Mouse (Mus musculus): ENCODE measurements around the gene Rspry1.

Rspry1 gene

DNA sequence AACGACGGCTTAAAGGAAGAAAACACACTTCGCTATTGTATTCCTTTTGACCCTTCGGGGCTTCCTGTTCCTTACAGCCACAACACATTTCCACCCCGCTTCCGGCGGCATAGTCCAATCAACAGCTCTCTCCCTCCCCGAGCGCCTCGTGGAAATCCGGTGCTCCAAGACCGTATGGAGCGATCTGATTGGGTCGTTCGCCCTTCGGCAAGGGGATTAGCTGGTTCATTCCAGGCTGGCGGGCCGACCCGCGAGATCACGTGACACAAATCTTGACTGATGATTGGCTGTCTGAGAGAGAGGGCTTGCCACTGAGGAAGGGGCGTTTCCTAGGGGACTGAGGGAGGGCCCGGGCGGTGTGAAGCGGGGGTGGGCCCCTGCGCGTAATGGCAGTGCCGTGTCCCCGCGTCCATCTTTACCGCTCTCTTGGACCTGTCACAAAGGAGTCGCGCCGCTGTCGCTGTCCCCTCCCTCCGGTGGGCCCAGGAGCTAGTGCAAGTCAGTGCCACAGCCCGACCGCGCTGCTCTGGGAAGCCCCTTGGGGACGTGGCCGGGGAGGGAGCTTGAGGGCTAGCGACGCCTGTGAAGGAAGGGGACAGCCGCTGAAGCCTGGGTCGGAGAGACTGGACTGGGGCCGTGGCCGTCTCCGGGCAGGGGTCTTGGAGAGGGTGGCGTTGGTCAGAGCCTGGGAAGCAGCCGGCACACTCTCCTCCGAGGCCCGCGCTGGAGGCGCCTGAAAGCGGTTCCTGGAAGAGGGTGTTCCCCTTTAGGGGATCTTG lies at the start of gene Rspry1, which contains the start of gene Fam192a:
Gene Rspry1 (plus strand): TSS at position 331 of the 779 bp plus-strand sequence.
Gene Fam192a (minus strand): TSS at position 391 of the 779 bp plus-strand sequence.
- in situ Hi-C loops (cut with MboI, MseI), result no loop called here

DNA sequence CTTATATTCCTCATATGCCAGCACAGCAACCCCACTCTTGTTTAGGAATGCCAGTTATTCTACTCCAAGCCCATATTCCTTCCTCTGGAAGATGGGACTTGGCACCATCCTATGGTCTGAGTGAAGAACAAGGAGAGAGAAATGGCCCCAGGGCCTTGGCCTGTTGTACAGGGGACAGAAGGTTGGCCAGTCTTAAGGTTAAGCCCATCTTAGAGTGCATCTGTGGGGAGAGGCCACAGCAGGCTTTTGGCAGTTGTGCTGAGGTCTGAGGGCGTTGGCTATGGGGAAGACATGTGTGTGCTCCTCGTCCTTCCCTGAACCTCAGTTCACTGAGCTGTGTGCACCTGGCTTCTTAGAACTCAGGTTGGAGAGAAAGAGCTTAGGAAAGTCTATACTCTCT lies 49.0 kb upstream of the Rspry1 start:
- in situ Hi-C loops (cut with MboI, MseI), result no loop called here

DNA sequence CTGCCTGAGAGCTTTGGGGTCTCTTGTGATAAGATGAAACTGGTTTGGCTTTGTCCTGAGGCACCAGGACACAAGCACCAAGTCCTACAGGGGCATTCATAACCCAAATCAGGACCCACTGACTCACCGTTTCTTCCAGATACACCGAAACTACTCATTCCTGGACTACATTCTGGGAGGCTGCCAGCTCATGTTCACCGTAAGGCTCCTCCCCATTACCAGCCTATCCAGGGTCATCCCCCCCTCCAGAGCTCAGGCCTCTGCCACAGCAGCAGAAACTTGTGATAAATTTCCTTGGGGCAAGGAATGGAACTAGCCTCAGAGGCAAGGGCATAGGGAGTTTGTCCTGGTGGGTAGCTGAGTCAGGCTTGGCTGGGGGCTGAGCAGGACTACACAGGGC lies 44.5 kb upstream of the Rspry1 start:
- in situ Hi-C loops (cut with MboI, MseI), result no loop called here

DNA sequence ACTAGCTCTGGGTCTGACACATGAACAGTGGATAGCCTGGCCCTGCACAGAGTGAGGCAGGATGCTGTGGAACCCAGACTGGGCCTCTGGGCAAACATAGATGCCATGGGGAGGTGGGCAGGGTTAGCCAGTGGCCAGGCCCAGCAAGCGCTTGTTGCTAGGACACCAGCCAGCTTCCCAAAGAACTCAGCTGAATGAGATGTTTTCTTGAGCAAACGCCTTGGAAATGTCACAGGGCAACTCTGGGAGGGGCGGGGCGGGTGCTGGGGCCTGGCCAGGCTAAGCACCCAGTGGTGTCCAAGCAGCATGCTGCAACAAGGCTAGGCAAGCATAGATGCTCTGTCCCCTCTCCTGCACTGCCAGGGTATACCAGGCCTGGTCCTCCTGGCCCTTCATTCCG lies 40.5 kb upstream of the Rspry1 start:
- in situ Hi-C loops (cut with MboI, MseI), result no loop called here

DNA sequence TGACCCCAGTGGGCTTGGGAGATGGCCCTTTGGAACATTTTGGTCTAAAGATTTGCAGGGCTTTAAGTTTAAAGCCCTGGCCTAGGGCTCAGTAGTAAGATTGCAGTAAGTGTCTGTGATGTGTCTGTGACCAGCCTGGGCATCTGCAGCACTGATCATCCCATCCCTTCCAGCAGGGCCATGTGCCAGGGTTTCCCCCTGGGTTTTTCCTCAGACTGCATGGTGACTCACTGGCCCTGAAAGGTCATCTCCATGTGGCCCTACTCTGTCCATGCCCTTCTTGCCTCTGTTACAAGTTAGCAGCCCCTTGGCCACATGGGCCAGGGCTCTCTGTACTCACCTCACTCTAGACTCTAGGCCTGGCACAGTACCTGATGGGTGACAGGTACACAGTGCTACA lies 37.3 kb upstream of the Rspry1 start:
- in situ Hi-C loops (cut with MboI, MseI), result no loop called here

DNA sequence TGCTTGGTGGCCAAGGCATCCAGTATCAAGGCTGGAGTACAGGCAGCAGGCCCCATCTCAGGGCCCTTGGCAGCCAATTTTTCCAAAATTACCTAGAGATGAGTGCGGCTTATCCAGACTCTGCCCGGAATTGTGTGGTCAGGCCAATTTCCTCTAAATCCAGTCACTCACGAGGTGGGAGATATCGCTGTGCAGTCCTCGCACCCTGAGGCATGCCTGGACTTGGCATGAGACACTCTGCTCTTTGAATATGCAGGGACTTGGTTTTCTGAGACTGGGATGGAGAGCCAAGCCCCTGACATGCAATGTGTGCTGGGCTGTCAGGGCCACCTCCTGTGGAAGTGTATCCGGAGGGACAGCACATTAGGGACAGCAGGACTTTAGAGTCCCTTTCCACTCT lies 35.7 kb upstream of the Rspry1 start:
- in situ Hi-C loops (cut with MboI, MseI), result no loop called here

DNA sequence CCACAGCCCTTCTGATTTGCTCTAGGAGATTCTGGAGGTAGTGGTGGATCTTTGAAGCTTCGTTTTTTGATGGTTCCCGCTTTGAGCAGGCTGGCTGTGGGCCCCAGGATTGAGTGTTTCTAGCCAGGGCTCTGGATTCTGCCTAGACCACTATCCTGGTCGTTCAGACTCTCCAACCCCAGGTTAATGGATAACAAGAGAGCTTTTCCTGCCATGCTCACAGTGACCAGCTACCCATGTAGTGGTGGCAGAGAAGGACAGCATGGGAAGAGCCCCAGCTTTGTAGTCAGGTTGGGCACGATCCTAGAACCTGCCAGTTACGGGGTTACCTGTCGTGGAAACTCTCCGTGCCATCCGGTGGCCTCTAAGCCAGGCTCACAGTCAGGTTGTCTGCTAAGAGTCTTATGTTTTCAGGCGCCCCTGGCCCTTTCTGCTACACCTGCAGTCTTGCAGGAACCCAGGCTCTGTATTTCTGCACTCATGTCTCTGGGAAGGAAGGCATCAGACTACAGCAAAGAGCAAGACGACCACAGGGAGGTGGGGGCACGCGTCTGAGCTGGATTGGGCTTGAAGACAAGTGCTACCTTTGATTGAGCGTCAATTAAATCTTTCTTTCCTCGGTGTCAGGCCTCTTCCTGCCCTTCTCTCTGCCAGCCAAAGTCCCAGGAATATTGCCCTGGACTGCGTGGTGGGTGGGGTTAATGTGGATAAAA lies 35.1 kb upstream of the Rspry1 start:
- in situ Hi-C loops (cut with MboI, MseI), result no loop called here

DNA sequence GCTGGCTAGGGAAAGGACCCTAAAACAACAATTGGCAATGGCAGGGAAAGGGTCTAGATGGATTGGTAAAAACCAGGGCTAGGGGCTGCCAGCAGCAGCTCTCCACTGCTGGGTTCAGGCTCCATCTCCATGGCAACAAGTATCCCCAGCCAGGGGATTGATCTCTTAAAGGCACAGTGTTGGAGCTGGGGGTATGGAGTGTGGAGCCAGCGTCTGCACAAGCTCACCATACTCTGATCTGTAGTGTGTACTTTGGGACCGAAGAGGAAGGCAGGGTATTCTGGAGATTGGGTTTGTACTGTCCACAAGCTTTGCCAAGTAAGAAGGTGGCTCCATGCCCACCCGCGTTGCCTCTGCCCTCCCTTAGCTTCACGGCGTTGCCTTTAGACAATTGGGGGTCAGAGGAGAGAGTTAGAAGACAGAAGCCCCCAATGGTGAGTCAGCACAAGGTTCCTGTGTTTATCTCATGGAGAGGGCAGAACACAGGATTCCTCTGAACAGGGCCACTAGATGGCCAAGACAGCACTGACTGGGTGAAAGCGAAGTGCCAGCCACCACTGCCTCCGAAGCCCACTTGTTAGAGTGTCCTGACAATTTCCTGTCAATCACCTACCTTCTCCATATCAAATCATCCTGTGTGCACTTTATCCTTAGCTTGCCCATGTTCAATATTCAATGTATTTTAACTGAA lies 34.4 kb upstream of the Rspry1 start:
- in situ Hi-C loops (cut with MboI, MseI), result no loop called here

DNA sequence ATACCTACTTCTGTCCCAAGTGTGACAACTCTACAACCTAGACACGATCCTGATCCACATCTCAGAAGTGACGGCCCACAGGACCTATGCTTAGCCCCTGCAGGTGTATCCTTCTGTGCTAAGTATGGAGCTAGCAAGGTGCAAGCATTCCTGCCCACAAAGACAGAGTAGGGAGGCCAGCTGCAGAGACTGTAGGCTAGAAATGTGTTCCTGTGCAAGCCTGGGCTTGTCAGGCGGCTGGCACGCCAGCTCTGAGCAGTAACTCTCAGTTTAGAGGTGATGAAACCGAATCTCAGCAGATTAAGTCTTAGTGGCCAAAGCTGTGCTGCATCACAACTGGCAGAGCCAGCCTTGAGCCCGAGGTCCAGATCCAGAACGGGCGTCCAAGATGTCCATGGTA lies 33.6 kb upstream of the Rspry1 start:
- in situ Hi-C loops (cut with MboI, MseI), result no loop called here

DNA sequence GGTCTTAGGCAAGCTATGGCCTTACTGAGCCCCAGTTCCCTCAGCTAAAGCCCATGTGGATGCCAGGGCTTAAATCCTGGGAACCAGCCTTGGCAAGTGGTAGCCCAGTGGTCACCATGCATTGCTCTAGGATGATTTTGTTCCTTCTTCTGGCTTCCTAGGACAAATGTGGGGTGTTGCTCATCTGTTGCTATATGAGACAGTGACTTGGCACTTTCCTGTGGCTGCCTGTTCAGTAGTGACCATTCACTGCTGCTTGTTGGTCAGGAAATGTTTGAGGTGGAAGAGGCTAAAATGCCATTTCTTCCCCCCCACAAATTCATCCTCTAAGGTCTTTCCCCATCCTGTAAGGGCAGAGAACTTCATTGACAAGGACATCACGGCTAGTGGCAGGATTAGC lies 32.3 kb upstream of the Rspry1 start:
- in situ Hi-C loops (cut with MboI, MseI), result no loop called here

DNA sequence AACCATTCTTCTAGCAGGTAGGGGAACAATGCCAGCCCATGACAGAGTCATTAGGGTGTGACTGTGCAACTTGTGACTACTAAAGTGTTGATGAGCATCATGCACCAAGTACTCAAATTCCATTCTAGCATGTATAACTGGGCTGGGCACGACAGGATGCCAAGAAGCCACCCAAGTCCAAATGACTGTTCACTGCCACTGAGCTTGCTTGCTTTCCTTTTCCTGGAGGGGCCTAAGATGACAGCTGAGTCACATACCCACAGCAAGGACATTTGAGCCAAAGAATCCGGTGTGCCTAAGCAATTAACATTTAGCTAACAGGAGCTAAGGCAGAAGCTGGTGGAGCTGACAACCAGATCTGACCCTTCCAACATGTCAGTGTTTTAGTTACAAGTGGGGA lies 29.8 kb upstream of the Rspry1 start:
- in situ Hi-C loops (cut with MboI, MseI), result no loop called here

DNA sequence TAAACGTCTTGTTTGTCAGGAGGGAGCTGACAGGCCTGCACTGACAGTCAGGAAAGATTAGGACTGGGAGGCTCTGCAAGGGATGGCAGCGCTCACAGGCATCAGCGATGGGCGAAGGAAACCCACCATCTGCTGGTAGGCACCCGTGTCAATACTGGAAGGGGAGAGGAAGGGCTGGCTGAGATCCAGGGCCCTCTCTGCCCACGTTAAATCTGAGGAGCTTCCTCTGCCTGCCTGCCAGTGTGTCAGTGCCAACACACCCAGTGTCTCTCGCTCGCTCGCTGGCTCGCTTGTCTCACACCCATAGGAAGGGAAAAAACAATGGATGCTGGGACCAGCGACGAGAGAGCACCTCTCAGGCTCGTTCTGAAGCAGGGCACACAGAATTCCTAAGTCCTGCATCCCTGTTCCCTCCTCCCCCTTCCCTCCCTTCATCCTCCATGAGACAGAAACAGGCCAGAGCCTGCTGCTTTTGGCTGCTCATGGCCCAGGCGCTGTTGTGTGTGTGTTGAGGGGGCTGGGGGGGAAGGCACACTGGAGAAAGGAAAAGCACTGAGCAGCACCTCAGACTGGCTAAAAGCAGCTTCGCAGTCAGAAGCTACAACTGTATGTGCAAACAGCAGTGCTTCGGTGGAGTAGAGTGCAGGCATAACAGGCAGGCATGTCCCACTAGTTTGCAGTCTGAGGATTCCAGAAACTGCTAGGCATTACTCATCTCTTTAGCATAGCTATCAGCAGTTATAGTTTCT lies 27.4 kb upstream of the Rspry1 start:
- in situ Hi-C loops (cut with MboI, MseI), result no loop called here

DNA sequence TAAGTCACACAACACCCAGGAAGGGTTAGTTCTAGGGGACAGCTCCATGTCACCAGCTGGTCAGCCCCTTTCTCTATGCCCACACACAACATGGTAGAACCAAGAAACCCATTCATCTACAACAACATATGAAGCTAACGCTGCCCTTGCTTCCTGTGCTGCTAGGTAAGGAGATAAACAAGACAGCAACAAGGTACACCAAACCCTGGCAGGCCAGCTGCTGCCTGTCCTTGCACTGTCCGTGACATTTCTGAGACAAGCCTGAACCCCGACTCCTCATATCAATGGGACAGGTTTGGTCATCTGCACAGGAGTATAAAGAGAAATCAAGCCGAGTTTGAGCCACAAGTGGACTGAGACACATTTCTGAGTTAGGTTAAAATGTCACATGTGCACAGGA lies 26.6 kb upstream of the Rspry1 start:
- in situ Hi-C loops (cut with MboI, MseI), result no loop called here

DNA sequence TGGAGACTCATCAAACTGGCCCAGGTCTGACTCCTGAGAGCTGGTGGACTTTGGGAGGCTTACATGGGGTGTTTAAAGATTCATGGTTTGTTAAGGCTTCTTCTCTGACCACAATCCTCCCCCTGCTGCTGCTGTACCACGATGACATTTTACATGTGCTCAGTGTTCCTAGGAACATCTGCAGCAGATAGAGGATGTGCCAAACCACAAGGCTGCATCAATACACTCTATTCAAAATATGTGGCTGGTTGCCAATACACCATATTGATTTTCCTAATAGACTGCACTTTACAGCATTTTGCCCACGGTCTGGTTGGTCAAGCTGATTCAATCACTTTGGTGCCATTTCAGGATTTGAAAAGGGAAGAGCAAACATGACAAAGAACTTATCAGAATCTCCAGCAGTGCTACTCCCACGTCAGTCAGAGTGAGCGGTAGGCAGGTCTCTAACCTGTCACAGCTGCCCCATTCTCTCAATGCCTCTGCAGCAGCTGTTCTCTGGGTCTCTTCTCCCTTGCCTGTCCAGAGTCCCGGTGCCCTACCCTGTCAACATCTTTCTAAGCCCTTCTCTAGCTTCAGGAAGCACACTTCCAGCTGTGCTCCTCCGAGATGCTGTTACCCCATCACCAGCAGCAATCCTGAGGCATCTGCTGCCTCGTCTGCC lies 19.8 kb upstream of the Rspry1 start:
- in situ Hi-C loops (cut with MboI, MseI), result loop anchor here in 1 of 2 experiments (5.0 kb wide), 1 partner anchor 90 kb away; no protein-coding TSS in a partner anchor

DNA sequence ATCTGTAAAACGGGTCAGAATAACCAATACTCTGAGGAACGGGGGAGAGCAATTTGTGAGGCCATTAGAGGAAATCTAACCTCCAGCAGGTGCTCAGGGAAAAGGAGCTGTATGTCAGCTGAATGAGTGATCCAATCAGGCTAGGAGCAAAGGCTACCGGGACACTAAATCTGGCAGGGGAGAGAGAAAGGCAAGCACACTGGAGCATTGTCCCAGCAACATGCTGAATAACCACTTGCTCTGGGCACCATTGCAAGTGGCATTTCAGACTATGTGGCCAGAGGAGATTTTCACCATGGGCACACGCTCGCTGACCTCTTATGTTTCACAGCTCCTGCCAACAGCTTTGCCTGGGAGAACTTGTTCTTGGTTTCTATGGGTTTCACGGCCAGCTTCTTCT lies 19.2 kb upstream of the Rspry1 start:
- in situ Hi-C loops (cut with MboI, MseI), result loop anchor here in 1 of 2 experiments (5.0 kb wide), 1 partner anchor 90 kb away; no protein-coding TSS in a partner anchor

DNA sequence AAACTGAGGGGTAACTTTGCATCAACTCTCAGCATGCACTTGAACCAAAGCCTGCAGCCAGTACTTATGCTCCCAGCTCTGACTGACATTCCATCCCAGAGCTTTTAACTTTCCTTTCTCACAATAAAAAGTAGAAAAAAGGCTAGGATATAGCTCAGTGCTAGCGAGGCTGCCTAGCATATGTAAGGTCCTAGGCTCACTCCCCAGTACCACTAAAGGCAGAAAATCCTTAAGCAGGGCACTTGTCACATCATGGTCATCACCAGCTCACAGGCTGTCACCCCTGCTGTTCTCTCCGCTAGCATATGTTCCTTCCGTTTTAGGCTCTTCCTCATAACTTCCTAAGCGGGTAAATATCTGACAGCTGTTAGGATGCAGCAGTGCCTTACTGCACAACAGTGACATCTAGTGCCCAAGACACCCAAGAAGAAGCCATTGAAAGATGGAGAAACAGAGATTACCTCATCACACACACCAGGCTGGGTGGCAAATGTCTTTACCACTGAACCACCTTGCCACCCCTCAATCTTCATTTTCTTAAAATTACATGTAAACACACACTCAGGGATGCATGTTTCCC lies 17.4 kb upstream of the Rspry1 start:
- in situ Hi-C loops (cut with MboI, MseI), result loop anchor here in 1 of 2 experiments (5.0 kb wide), 1 partner anchor 92 kb away; no protein-coding TSS in a partner anchor

DNA sequence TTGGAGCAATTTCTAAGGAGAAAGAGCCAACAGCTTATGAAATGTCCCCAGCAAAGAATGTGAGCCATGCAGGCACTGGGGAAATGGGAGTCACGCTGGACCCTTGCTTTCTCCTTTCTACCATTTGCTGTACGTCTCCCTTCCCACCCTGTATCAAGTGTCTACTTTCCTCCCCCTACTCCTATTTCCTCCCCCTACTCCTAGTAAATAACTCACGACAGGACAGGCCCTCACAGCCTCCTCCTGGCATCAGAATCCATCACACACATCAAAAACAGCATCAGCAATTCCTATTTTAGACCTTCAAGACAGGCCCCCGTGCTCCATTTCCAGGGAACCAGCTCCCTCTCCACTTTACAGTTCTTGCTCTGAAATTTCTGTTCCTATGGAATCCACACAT lies 10.0 kb upstream of the Rspry1 start:
- in situ Hi-C loops (cut with MboI, MseI), result no loop called here

DNA sequence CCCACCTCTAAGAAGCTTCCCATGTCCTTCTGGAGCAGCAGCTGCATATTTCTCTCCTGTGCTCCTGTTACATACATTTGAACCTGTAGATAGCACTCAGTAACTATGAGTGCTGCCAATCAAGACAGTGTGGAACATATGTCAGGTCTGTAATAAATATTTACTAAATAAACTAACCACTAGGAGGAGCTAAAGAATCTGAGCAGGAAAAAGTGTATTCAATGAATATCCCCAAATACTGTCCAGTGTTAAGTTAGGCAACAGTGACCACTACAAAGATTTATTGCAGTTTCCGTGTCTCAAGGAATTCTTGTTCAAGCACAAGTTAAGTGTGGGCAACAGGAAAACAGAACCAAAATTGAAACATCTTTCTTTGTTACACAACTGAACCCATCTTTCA lies 7.5 kb upstream of the Rspry1 start:
- in situ Hi-C loops (cut with MboI, MseI), result no loop called here

DNA sequence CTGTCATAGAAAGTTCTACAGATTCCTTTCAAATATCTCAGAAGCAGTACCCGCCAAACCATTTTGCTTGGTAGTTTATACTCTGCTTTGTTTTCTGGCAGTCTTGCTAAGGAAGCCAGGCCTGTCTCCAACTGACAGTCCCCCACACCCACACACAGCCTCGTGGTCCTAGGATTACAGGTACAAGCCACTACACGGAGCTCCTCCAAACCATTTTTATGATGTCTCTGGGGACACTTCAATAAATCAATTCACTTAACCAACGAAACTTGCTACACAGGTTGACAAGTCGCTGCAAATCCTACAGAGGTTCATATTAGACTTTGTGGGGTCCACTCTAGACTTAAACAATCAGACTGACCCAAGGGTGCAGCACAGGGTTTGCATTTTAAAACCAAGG lies 1.3 kb upstream of the Rspry1 start:
- in situ Hi-C loops (cut with MboI, MseI), result no loop called here

DNA sequence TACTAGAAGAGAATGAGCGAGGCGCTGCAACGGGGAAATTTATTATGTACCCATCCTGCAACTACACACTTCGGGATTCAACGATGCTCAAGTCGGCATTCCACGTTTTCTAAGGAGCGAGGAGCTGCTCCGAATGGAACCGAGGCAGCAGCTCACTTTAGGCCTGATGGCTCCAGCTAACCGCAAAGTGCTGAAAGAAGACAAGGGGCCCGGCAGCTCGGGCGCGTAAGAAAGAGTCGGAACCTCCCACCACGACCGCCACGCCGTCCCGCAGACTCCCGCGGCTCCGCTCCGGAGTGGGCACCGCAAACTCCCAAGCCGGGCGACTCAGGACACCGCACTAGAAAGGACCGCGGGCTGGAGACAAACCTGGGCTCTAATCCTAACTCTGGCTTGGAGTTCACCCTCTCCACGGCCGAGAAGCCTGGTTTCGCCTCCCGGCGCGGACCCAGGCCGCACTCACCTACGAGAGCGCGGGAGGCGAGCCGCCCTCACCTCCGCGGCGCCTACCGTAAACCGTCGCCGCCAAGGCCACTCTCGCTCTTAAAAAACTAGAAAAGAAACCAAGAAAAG lies 617 bp upstream of the Rspry1 start:
- in situ Hi-C loops (cut with MboI, MseI), result no loop called here
